10 mouse cellular contexts compared by ENCODE assay signal in the genomic region with DNA sequence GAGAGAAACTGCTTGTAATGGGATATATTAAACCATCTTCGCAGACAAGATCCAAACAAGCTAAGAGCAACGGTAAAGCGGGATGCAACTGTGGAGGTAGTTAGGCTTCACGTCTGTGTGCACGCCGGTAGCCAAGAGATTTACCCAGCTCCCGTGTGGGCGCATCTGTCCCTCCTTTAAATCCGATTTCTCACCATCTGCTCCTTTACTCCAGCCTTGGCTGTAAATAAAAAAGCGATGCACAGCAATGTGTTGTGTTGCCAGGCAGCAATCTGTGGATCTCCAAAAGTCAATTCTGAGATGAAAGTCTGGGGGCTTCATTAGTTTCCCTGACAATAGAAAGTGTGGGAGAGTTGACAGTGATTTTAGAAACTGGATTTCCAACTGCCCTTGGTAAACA. TPM values are rescaled to one million over a fixed set of nuclear protein-coding genes. Genes with fewer than 3 reads are reported as not detected.
DNase-seq lines count a peak whose midpoint lies in the region; ATAC-seq and TF ChIP-seq lines count a peak whose summit lies in the region.
"Had no signal": no experiment of that assay in that cellular context is flagged by ENCODE, and none has a peak within 500 bp of the region (broad histone marks: within the 10 kb centered on the region; RNA-seq: fewer than 3 reads in every experiment).

No protein-coding gene starts in this region.

- H3K36me3 ChIP-seq in liver, postnatal 0 days (replicated peaks; ENCODE audit: insufficient read depth, low read length) = no peaks in the 10 kb centered on the region
- no peaks in the 10 kb centered on the region for H3K36me3 ChIP-seq in liver, embryonic 11.5 days (ENCODE audit: control insufficient read depth, insufficient read depth, low read length)
- H3K36me3 ChIP-seq in hindbrain, embryonic 12.5 days = no peaks in the 10 kb centered on the region
- no peaks in the 10 kb centered on the region for H3K36me3 ChIP-seq in midbrain, embryonic 12.5 days
- H3K36me3 ChIP-seq: G1E; limb, embryonic 15.5 days had no signal

- H3K4me1 ChIP-seq in liver, postnatal 0 days (ENCODE audit: insufficient read depth) = peaks cover 37% of the 10 kb centered on the region
- H3K4me1 ChIP-seq in liver, embryonic 11.5 days (replicated peaks; ENCODE audit: control insufficient read depth, insufficient read depth, low read length) = peaks cover 15% of the 10 kb centered on the region
- peaks cover 33% of the 10 kb centered on the region for H3K4me1 ChIP-seq in hindbrain, embryonic 12.5 days
- peaks cover 49% of the 10 kb centered on the region for H3K4me1 ChIP-seq in midbrain, embryonic 12.5 days
- H3K4me1 ChIP-seq in lung, adult 2 months (ENCODE audit: control insufficient read depth, insufficient read depth, low read length) = peaks cover 3% of the 10 kb centered on the region; the same call in 1 of the 2 replicates

- TF ChIP-seq EP300 in liver, postnatal 0 days (IDR thresholded peaks at IDR 0.05; ENCODE audit: low read depth) = no peak

- H3K27ac ChIP-seq in liver, postnatal 0 days (ENCODE audit: low read depth) = peak overlapping the region; percentile 62
- H3K27ac ChIP-seq in liver, embryonic 11.5 days (ENCODE audit: low read depth, low read length) = no peak overlapping the region
- peak overlapping the region; percentile 79 for H3K27ac ChIP-seq in hindbrain, embryonic 12.5 days
- peak overlapping the region; percentile 78 for H3K27ac ChIP-seq in midbrain, embryonic 12.5 days (replicated peaks)

- H3K9me3 ChIP-seq in liver, postnatal 0 days (ENCODE audit: low read length) = no peaks in the 10 kb centered on the region
- no peaks in the 10 kb centered on the region for H3K9me3 ChIP-seq in liver, embryonic 11.5 days (ENCODE audit: control insufficient read depth, low read length)
- no peaks in the 10 kb centered on the region for H3K9me3 ChIP-seq in hindbrain, embryonic 12.5 days (replicated peaks)
- no peaks in the 10 kb centered on the region for H3K9me3 ChIP-seq in midbrain, embryonic 12.5 days
- H3K9me3 ChIP-seq: G1E; limb, embryonic 15.5 days had no signal

- TF ChIP-seq POLR2A in lung, adult 2 months (IDR thresholded peaks at IDR 0.05; ENCODE audit: borderline replicate concordance, extremely low read depth, low read depth, low read length) = no peak

- peak overlapping the region; percentile 32; the same call in 1 of the 2 replicates for H3K4me2 ChIP-seq in liver, postnatal 0 days (ENCODE audit: low read depth, low read length)
- no peak overlapping the region for H3K4me2 ChIP-seq in liver, embryonic 11.5 days
- no peak overlapping the region for H3K4me2 ChIP-seq in hindbrain, embryonic 12.5 days (replicated peaks)
- H3K4me2 ChIP-seq in midbrain, embryonic 12.5 days (replicated peaks) = no peak overlapping the region
- H3K4me2 ChIP-seq: limb, embryonic 15.5 days had no signal

- 82% methylated on average over 10 of the region's 10 CpGs for WGBS in liver, postnatal 0 days (ENCODE audit: insufficient replicate concordance)
- WGBS in liver, embryonic 11.5 days = 89% methylated on average over 10 of the region's 10 CpGs
- WGBS in hindbrain, embryonic 12.5 days = 57% methylated on average over 10 of the region's 10 CpGs
- 47% methylated on average over 10 of the region's 10 CpGs for WGBS in midbrain, embryonic 12.5 days
- 94% methylated on average over 10 of the region's 10 CpGs for WGBS in lung, adult 2 months

- no peak overlapping the region for H3K9ac ChIP-seq in liver, postnatal 0 days (replicated peaks)
- no peak overlapping the region for H3K9ac ChIP-seq in liver, embryonic 11.5 days (ENCODE audit: low read depth, low read length)
- H3K9ac ChIP-seq in hindbrain, embryonic 12.5 days = no peak overlapping the region
- no peak overlapping the region for H3K9ac ChIP-seq in midbrain, embryonic 12.5 days (replicated peaks)
- H3K9ac ChIP-seq: limb, embryonic 15.5 days had no signal

- TF ChIP-seq CTCF in liver, postnatal 0 days (IDR thresholded peaks at IDR 0.05; ENCODE audit: low read depth) = no peak
- no peak for TF ChIP-seq CTCF in lung, adult 2 months (IDR thresholded peaks at IDR 0.05; ENCODE audit: insufficient read depth, low read length)

- no peak overlapping the region for H3K4me3 ChIP-seq in liver, postnatal 0 days (ENCODE audit: low read depth, low read length)
- no peak overlapping the region for H3K4me3 ChIP-seq in liver, embryonic 11.5 days (ENCODE audit: low read depth, low read length)
- H3K4me3 ChIP-seq in hindbrain, embryonic 12.5 days = no peak overlapping the region
- H3K4me3 ChIP-seq in midbrain, embryonic 12.5 days = no peak overlapping the region
- no peak overlapping the region for H3K4me3 ChIP-seq in lung, adult 2 months (replicated peaks; ENCODE audit: extremely low read depth, low read depth, low read length)
- H3K4me3 ChIP-seq: limb, embryonic 15.5 days had no signal

- ATAC-seq in liver, postnatal 0 days = no peak
- no peak for ATAC-seq in liver, embryonic 11.5 days (replicated peaks; ENCODE audit: low FRiP score)
- peak; percentile 41 for ATAC-seq in hindbrain, embryonic 12.5 days (ENCODE audit: low FRiP score)
- ATAC-seq in midbrain, embryonic 12.5 days (ENCODE audit: low FRiP score, low read depth) = peak; percentile 47; the same call in 1 of the 2 replicates

- no peaks in the 10 kb centered on the region for H3K27me3 ChIP-seq in liver, postnatal 0 days (ENCODE audit: insufficient read depth, low read length)
- no peaks in the 10 kb centered on the region for H3K27me3 ChIP-seq in liver, embryonic 11.5 days (replicated peaks; ENCODE audit: control insufficient read depth, insufficient read depth, low read length)
- H3K27me3 ChIP-seq in hindbrain, embryonic 12.5 days = no peaks in the 10 kb centered on the region
- H3K27me3 ChIP-seq in midbrain, embryonic 12.5 days = no peaks in the 10 kb centered on the region
- H3K27me3 ChIP-seq: limb, embryonic 15.5 days had no signal

- DNase-seq in liver, postnatal 0 days = no peak
- no peak for DNase-seq in liver, embryonic 11.5 days (ENCODE audit: low spot score)
- peak; percentile 78 for DNase-seq in telencephalon, adult 2 months (ENCODE audit: low read depth, low spot score)
- DNase-seq in urinary bladder, adult 18-20 months (ENCODE audit: low spot score in 2 of 2) = no peak
- DNase-seq in lung, adult 2 months = no peak
- DNase-seq in testis, postnatal 14 days (ENCODE audit: low spot score) = no peak

RNA-seq across cellular contexts. Expression of a gene that starts 57.6 kb away (rescaled TPM):
- 25.6 and 26.4 TPM in 2 replicates for polyA plus RNA-seq in liver, postnatal 0 days (2015; fragmentation: Nextera tagmentation; extraction: Ambion mirVana)
- polyA plus RNA-seq in liver, embryonic 11.5 days (2014; fragmentation: Nextera tagmentation; extraction: Ambion mirVana) = 33.6 and 38.6 TPM in 2 replicates
- polyA plus RNA-seq in hindbrain, embryonic 12.5 days (2016; fragmentation: Nextera tagmentation; extraction: Ambion mirVana) = 123 and 132 TPM in 2 replicates
- polyA plus RNA-seq in midbrain, embryonic 12.5 days (2016; fragmentation: Nextera tagmentation; extraction: Ambion mirVana) = 112 and 125 TPM in 2 replicates
- 6.3 and 7.0 TPM in 2 replicates for polyA plus RNA-seq in lung, adult 2 months (2012; rRNA removed)

Comparison
In these comparisons a context has a peak if more than half of its experiments do, and no peak if none do; other contexts are left out.
1. ATAC-seq: peak in hindbrain, embryonic 12.5 days (single experiment) and midbrain, embryonic 12.5 days (single experiment); none in liver, postnatal 0 days (single experiment) and liver, embryonic 11.5 days (single experiment).